Mouse (Mus musculus): ENCODE results near the gene Begain. TPM values are rescaled to one million over a fixed set of nuclear protein-coding genes. Genes with fewer than 3 reads are reported as not detected.

Gene Begain
- polyA plus RNA-seq, 1 experiment from 2014 or later, result 1.8 TPM

DNA sequence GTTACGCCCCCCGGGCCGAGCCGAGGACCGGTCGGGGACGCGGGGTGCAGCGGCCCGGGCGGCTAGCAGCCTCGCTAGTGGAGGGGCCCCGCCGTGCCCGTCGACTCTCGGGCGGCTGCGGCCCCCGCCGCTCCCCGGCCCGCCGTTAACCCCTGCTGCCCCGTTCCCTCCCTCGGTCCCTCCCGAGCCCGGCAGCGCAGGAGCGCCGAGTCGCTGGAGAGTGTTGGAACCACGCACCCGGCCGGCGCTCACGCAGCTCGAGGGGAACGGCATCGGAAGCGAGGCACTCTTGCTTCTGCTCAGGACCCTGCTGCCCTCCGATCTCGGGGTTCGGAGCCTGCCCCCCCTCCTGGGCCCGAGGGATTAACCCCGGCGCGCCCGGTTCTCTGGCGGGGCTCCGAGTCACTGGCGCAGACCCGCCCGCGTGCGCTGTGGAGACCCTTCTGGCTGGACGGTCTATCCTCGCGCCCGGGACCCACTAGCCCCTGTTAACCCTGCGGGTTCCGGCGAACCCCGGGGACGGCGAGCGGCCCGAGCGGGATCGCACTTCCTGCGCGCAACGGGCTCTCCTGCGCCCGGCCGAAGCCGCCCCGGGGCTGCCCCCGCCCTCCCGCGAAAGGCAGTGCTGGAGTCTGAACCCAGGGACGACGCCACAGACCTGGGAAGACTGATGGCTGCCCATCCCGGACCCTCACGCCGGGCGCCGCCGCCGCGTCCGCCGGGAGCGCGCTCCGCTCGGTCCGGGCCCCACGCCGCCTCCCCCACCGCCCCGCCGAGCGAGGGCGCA lies 14.8 kb downstream of the Begain start:
- no peak for ATAC-seq (ENCODE audit: insufficient number of reproducible peaks, low FRiP score)
- no peaks in the 10 kb centered on the region for H3K9me3 ChIP-seq (replicated peaks)
- H3K27ac ChIP-seq (ENCODE audit: poor library complexity, severe bottlenecking), result no peak overlapping the region
- peaks cover 15% of the 10 kb centered on the region for H3K4me1 ChIP-seq (replicated peaks)
- H3K36me3 ChIP-seq, result no peaks in the 10 kb centered on the region
- H3K4me2 ChIP-seq, result peak overlapping the region; percentile 95
- WGBS, result under 1% methylated on average over 101 of the region's 105 CpGs
- peak overlapping the region; percentile 58 for H3K9ac ChIP-seq
- peaks cover 98% of the 10 kb centered on the region for H3K27me3 ChIP-seq (replicated peaks)
- peak overlapping the region; percentile 63 for H3K4me3 ChIP-seq

DNA sequence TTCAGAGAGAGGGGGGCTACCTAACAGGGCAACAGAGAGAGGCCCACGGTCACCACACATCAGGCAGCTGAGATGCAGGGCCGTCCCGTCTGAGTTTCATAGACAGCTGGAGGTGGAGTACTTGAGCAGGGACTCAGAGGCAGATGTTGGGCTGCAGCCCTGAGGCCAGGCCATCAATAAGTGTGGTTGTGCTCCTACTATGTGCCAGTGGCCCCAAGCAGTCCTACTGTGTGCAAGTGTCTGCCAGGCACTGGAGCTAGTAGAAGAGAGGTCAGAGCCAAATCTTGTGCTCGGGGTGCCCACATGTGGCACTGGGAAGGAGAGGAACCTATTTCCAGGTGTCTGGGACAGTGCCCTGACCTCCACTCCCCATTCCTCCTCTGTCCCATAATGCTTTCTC lies 18.1 kb downstream of the Begain start:
- Histone ChIP-seq H3K4me1 (replicated peaks) (peaks cover 15% of the 10 kb centered on the region), H3K27me3 (replicated peaks) (peaks cover 88% of the 10 kb centered on the region), H3K4me3 (no peak overlapping the region), H3K9ac (no peak overlapping the region), H3K4me2 (no peak overlapping the region), H3K36me3 (no peaks in the 10 kb centered on the region), H3K9me3 (replicated peaks) (no peaks in the 10 kb centered on the region), H3K27ac (ENCODE audit: poor library complexity, severe bottlenecking) (no peak overlapping the region)
- 76% methylated on average over 4 of the region's 4 CpGs for WGBS
- ATAC-seq (ENCODE audit: insufficient number of reproducible peaks, low FRiP score), result no peak

GRCm38 (mm10) chr12:109045581-109045980 lies 22.4 kb downstream of the Begain start:
- peaks cover 86% of the 10 kb centered on the region for H3K27me3 ChIP-seq (replicated peaks)
- H3K9ac ChIP-seq, result no peak overlapping the region
- no peak overlapping the region for H3K4me3 ChIP-seq
- no peak overlapping the region for H3K27ac ChIP-seq (ENCODE audit: poor library complexity, severe bottlenecking)
- H3K9me3 ChIP-seq (replicated peaks), result no peaks in the 10 kb centered on the region
- H3K4me1 ChIP-seq (replicated peaks), result no peaks in the 10 kb centered on the region
- no peak for ATAC-seq (ENCODE audit: insufficient number of reproducible peaks, low FRiP score)
- H3K4me2 ChIP-seq, result no peak overlapping the region
- WGBS, result 80% methylated on average over 7 of the region's 7 CpGs
- no peaks in the 10 kb centered on the region for H3K36me3 ChIP-seq

GRCm38 (mm10) chr12:109044497-109044896 lies 23.5 kb downstream of the Begain start:
- H3K36me3 ChIP-seq, result no peaks in the 10 kb centered on the region
- H3K27me3 ChIP-seq (replicated peaks), result peaks cover 86% of the 10 kb centered on the region
- peak; percentile 34; the same call in 1 of the 2 replicates for ATAC-seq (ENCODE audit: insufficient number of reproducible peaks, low FRiP score)
- H3K4me2 ChIP-seq, result no peak overlapping the region
- H3K4me1 ChIP-seq (replicated peaks), result no peaks in the 10 kb centered on the region
- H3K4me3 ChIP-seq, result no peak overlapping the region
- no peak overlapping the region for H3K9ac ChIP-seq
- WGBS, result 23% methylated on average over 5 of the region's 5 CpGs
- no peaks in the 10 kb centered on the region for H3K9me3 ChIP-seq (replicated peaks)
- H3K27ac ChIP-seq (ENCODE audit: poor library complexity, severe bottlenecking), result no peak overlapping the region

DNA sequence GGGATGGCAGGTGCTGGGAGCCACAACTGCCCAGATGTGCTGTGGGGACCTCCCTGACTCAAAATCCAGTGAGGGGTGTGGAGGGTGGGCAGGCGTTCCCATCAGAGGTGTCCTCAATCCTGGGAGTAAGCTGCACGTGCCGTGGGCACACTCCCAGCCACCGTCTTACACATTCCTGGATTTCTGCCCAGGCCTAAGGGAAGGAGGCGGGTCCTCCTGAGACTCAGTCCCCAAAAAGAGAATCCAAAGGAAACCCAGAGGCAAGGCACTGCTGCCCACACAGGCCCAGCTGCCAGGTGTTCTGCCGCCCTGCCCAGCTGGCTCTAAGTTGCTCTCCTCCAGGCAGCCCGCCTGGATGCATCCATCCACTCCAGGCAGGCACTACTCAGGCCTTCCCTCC lies 28.7 kb downstream of the Begain start:
- no peak overlapping the region for H3K4me3 ChIP-seq
- H3K36me3 ChIP-seq, result no peaks in the 10 kb centered on the region
- no peak overlapping the region for H3K27ac ChIP-seq (ENCODE audit: poor library complexity, severe bottlenecking)
- ATAC-seq (ENCODE audit: insufficient number of reproducible peaks, low FRiP score), result no peak
- no peak overlapping the region for H3K4me2 ChIP-seq
- H3K9me3 ChIP-seq (replicated peaks), result no peaks in the 10 kb centered on the region
- H3K27me3 ChIP-seq (replicated peaks), result peaks cover 92% of the 10 kb centered on the region
- H3K4me1 ChIP-seq (replicated peaks), result no peaks in the 10 kb centered on the region
- 64% methylated on average over 7 of the region's 7 CpGs for WGBS
- no peak overlapping the region for H3K9ac ChIP-seq

GRCm38 (mm10) chr12:109038179-109038819 lies 29.7 kb downstream of the Begain start:
- peaks cover 10% of the 10 kb centered on the region; the same call in 1 of the 2 replicates for H3K9me3 ChIP-seq (replicated peaks)
- H3K4me2 ChIP-seq, result no peak overlapping the region
- ATAC-seq (ENCODE audit: insufficient number of reproducible peaks, low FRiP score), result no peak
- no peaks in the 10 kb centered on the region for H3K36me3 ChIP-seq
- 50% methylated on average over 14 of the region's 14 CpGs for WGBS
- H3K27me3 ChIP-seq (replicated peaks), result peaks cover 92% of the 10 kb centered on the region
- H3K27ac ChIP-seq (ENCODE audit: poor library complexity, severe bottlenecking), result no peak overlapping the region
- no peak overlapping the region for H3K9ac ChIP-seq
- no peaks in the 10 kb centered on the region for H3K4me1 ChIP-seq (replicated peaks)
- no peak overlapping the region for H3K4me3 ChIP-seq

DNA sequence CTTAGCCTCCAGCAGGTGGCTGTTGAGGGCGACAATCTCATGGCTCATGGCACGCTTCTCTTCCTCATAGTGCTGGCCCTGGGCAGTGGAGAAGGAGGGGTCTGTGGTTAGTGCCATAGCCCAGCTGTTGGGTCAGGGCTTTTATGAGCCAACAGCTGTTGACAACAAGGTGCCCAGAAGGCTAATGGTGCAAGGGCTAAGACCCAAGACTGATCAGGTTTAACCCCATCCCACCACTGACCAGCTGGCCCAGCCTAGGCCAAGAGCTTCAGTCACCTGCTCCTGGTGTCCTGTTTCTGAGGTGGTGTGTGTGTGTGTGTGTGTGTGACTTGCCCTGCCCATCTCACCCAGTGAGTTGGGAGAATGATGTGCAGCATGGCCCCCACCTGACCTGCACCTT lies 31.0 kb downstream of the Begain start:
- no peak overlapping the region for H3K4me3 ChIP-seq
- 76% methylated on average over 2 of the region's 2 CpGs for WGBS
- no peak overlapping the region for H3K27ac ChIP-seq (ENCODE audit: poor library complexity, severe bottlenecking)
- no peaks in the 10 kb centered on the region for H3K4me1 ChIP-seq (replicated peaks)
- no peak for ATAC-seq (ENCODE audit: insufficient number of reproducible peaks, low FRiP score)
- peaks cover 94% of the 10 kb centered on the region for H3K27me3 ChIP-seq (replicated peaks)
- H3K4me2 ChIP-seq, result no peak overlapping the region
- no peak overlapping the region for H3K9ac ChIP-seq
- peaks cover 11% of the 10 kb centered on the region; the same call in 1 of the 2 replicates for H3K9me3 ChIP-seq (replicated peaks)
- H3K36me3 ChIP-seq, result no peaks in the 10 kb centered on the region

DNA sequence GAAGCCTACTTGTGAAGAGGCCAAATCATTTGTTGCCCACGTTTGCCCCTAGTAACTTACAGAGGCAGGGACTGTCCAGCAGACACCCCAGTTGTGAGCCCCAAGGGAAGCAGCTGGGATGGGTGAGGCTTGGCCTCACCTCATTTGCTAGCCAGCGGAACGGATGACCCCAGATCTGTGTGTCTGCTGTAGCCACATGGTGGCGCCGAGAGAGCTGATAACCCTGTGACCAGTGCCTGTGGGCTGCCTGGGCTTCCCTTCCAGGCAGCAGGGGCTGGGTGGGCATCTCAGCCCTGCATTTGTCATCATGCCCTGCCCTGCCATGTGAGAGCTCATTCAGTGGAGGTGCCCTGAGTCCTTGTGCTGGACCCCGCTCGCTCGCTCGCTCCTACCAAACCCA lies 44.2 kb downstream of the Begain start:
- WGBS, result 50% methylated on average over 9 of the region's 9 CpGs
- no peak overlapping the region for H3K4me3 ChIP-seq
- no peak overlapping the region for H3K4me2 ChIP-seq
- H3K4me1 ChIP-seq (replicated peaks), result no peaks in the 10 kb centered on the region
- no peak for ATAC-seq (ENCODE audit: insufficient number of reproducible peaks, low FRiP score)
- no peaks in the 10 kb centered on the region for H3K9me3 ChIP-seq (replicated peaks)
- no peak overlapping the region for H3K9ac ChIP-seq
- peaks cover 4% of the 10 kb centered on the region for H3K36me3 ChIP-seq
- no peaks in the 10 kb centered on the region; the same call in 1 of the 2 replicates for H3K27me3 ChIP-seq (replicated peaks)
- no peak overlapping the region for H3K27ac ChIP-seq (ENCODE audit: poor library complexity, severe bottlenecking)

DNA sequence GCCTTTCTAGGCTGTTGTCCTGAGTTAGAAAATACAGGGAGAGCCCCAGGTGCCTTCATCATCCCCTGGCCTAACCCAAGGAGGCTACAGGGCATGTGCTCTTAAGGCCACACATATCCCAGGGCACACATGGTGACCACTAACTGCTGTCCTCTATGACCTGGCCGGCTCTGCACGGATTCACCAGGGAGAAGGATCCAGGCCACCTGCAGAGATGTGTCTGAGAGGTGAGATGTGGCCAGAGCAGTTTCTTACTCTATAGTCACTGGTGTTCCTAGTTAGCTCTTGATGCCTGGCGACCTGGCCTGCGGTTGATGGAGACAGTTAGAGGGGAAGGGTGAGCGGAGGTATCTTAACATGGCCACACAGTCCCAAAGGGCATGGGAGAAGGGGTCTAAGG lies 45.1 kb downstream of the Begain start:
- Histone ChIP-seq H3K9me3 (replicated peaks) (no peaks in the 10 kb centered on the region), H3K27ac (ENCODE audit: poor library complexity, severe bottlenecking) (no peak overlapping the region), H3K4me3 (no peak overlapping the region), H3K4me2 (no peak overlapping the region), H3K27me3 (replicated peaks) (no peaks in the 10 kb centered on the region; the same call in 1 of the 2 replicates), H3K4me1 (replicated peaks) (no peaks in the 10 kb centered on the region), H3K9ac (no peak overlapping the region), H3K36me3 (peaks cover 4% of the 10 kb centered on the region)
- no peak for ATAC-seq (ENCODE audit: insufficient number of reproducible peaks, low FRiP score)
- 81% methylated on average over 5 of the region's 5 CpGs for WGBS

GRCm38 (mm10) chr12:109022181-109022691 lies 45.8 kb downstream of the Begain start:
- Histone ChIP-seq H3K27ac (ENCODE audit: poor library complexity, severe bottlenecking) (no peak overlapping the region), H3K4me1 (replicated peaks) (no peaks in the 10 kb centered on the region), H3K27me3 (replicated peaks) (no peaks in the 10 kb centered on the region; the same call in 1 of the 2 replicates), H3K9ac (no peak overlapping the region), H3K4me3 (no peak overlapping the region), H3K4me2 (no peak overlapping the region), H3K36me3 (peaks cover 4% of the 10 kb centered on the region), H3K9me3 (replicated peaks) (no peaks in the 10 kb centered on the region)
- WGBS, result 77% methylated on average over 10 of the region's 10 CpGs
- ATAC-seq (ENCODE audit: insufficient number of reproducible peaks, low FRiP score), result no peak

GRCm38 (mm10) chr12:109010070-109010649 lies 57.9 kb downstream of the Begain start:
- ATAC-seq (ENCODE audit: insufficient number of reproducible peaks, low FRiP score), result no peak
- Histone ChIP-seq H3K4me1 (replicated peaks) (no peaks in the 10 kb centered on the region), H3K27ac (ENCODE audit: poor library complexity, severe bottlenecking) (no peak overlapping the region), H3K36me3 (no peaks in the 10 kb centered on the region), H3K4me3 (no peak overlapping the region), H3K27me3 (replicated peaks) (0 out of 2 replicates have a peak, but pooled peaks cover 3% of the 10 kb centered on the region), H3K4me2 (no peak overlapping the region), H3K9ac (no peak overlapping the region), H3K9me3 (replicated peaks) (no peaks in the 10 kb centered on the region)
- 79% methylated on average over 18 of the region's 18 CpGs for WGBS
